Mouse (Mus musculus) midbrain, postnatal 0 days (tissue): ENCODE measurements around the gene Wnt3. TPM values are rescaled to one million over a fixed set of nuclear protein-coding genes. Genes with fewer than 3 reads are reported as not detected.
A peak's percentile ranks its signal among the peaks of the same experiment; 100 is the strongest.

Experiments
- ATAC-seq: fragments of 200-750 bp; cut with Nextera tagmentation; 2 replicates; pipeline ENCODE4 v1.8.0; 2017; ENCODE audit warnings: moderate number of reproducible peaks, mild to moderate bottlenecking, moderate TSS enrichment, moderate library complexity; ENCODE audit not compliant: low FRiP score
- DNase-seq: peaks from one replicate; pipeline ENCODE4 v3.0.0-alpha.2; 2015; ENCODE audit warnings: low spot score
- H3K27ac ChIP-seq: fragments of 300-500 bp; sonication (generic); 2 replicates; pipeline ENCODE4 v1.5.1; 2014; ENCODE audit warnings: low read depth, mild to moderate bottlenecking, low read length, mixed read lengths
- H3K27me3 ChIP-seq: fragments of 300-500 bp; sonication (generic); 2 replicates; pipeline ENCODE4 v1.6.1; 2014; ENCODE audit warnings: low read length, control low read depth, mixed read lengths; ENCODE audit not compliant: insufficient read depth
- H3K36me3 ChIP-seq: fragments of 300-500 bp; sonication (generic); 2 replicates; pipeline ENCODE4 v1.6.1; 2014; ENCODE audit warnings: low read length, control low read depth, mixed read lengths; ENCODE audit not compliant: insufficient read depth
- H3K4me1 ChIP-seq: fragments of 300-500 bp; sonication (generic); 2 replicates; pipeline ENCODE4 v1.6.1; 2014; ENCODE audit warnings: mild to moderate bottlenecking, control low read depth, antibody characterized with exemption, low read length, mixed read lengths; ENCODE audit not compliant: insufficient read depth
- H3K4me2 ChIP-seq: fragments of 300-500 bp; sonication (generic); 2 replicates; pipeline ENCODE4 v1.6.1; 2014; ENCODE audit warnings: low read depth, mild to moderate bottlenecking, low read length, mixed read lengths; ENCODE audit not compliant: poor library complexity, severe bottlenecking
- H3K4me3 ChIP-seq: fragments of 300-500 bp; sonication (generic); 2 replicates; pipeline ENCODE4 v1.5.1; 2014; ENCODE audit warnings: low read depth, mild to moderate bottlenecking, low read length, moderate library complexity
- H3K9ac ChIP-seq: fragments of 300-500 bp; sonication (generic); replicated peaks from 2 replicates; pipeline ENCODE4 v1.6.1; 2014; ENCODE audit warnings: mild to moderate bottlenecking, low read length, moderate library complexity, mixed read lengths; ENCODE audit not compliant: poor library complexity, severe bottlenecking
- H3K9me3 ChIP-seq: fragments of 300-500 bp; sonication (generic); 2 replicates; pipeline ENCODE4 v1.6.1; 2016; ENCODE audit warnings: low read length, control low read depth
- CTCF ChIP-seq: IDR thresholded peaks from 2 replicates; pipeline ENCODE4 v1.5.1; 2016; ENCODE audit warnings: antibody characterized with exemption, mild to moderate bottlenecking
- WGBS: fragments of 180-500 bp; shearing (Covaris S2); extraction: QIAGEN DNeasy Blood & Tissue Kit; methylation state at CpG from one replicate; pipeline ENCODE4 v1.1.7; 2014; 5-methylcytosine and 5-hydroxymethylcytosine counted together
- polyA plus RNA-seq: library from polyadenylated mRNA; unstranded; fragments of >200 nt; fragmentation: Nextera tagmentation; extraction: Ambion mirVana; gene quantifications from 2 replicates; pipeline ENCODE4 v1.2.1, GENCODE M21; 2015
- total RNA-seq: library from RNA; depleted of rRNA; stranded (reverse); fragments of >200 nt; gene quantifications from 2 replicates; pipeline ENCODE4 v1.2.3, GENCODE M21; 2014

The Wnt3 gene
- total and polyA plus RNA-seq, 2 experiments from 2014 or later, result 11.7 to 12.5 TPM

- Histone ChIP-seq H3K27ac (no peak overlapping the region), H3K4me2 (no peak overlapping the region), H3K36me3 (0 out of 2 replicates have a peak, but pooled peaks cover 3% of the 10 kb centered on the region), H3K4me1 (0 out of 2 replicates have a peak, but pooled peaks cover 3% of the 10 kb centered on the region), H3K9me3 (no peaks in the 10 kb centered on the region), H3K9ac (no peak overlapping the region), H3K27me3 (no peaks in the 10 kb centered on the region), H3K4me3 (no peak overlapping the region)
- 58% methylated on average over 13 of the region's 13 CpGs for WGBS
- ATAC-seq, result no peak
- peak; percentile 28 for DNase-seq
- no peak for TF ChIP-seq CTCF
These were observed 42.0 kb downstream of the Wnt3 start for GRCm38 (mm10) chr11:103815986-103816385.

DNA sequence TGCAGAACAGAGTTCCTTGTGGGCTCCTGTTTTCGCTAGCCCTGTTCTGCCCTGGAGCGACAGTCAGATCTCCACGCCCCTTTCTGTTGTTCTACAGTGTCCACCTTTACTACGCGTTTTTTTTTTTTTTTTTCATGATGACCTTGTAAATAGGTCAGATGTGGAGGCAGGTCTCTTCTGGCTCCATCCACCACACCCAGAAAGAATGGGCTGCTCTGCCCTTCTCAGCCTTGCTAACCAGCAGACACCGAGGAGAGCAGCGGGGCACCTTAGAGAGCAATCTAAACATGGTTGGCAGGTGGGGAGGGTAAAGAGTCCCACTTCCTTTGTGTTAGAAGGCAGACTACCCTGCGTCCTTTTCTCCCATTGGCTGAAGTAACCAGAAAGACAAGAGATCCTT is 42.8 kb downstream of the Wnt3 start:
- ATAC-seq, result no peak
- no peak overlapping the region for H3K27ac ChIP-seq

GRCm38 (mm10) chr11:103827201-103827600 is 53.3 kb downstream of the Wnt3 start:
- Histone ChIP-seq H3K4me1 (no peaks in the 10 kb centered on the region), H3K27me3 (no peaks in the 10 kb centered on the region), H3K27ac (no peak overlapping the region), H3K36me3 (peaks cover 35% of the 10 kb centered on the region), H3K4me2 (no peak overlapping the region), H3K9me3 (no peaks in the 10 kb centered on the region), H3K4me3 (no peak overlapping the region), H3K9ac (no peak overlapping the region)
- ATAC-seq, result no peak
- WGBS, result 96% methylated on average over 6 of the region's 6 CpGs
- TF ChIP-seq CTCF, result no peak
- DNase-seq, result no peak

More for the DNA sequence above, 42.8 kb downstream of the Wnt3 start:
- WGBS, result 90% methylated on average over 8 of the region's 8 CpGs
- no peaks in the 10 kb centered on the region for H3K27me3 ChIP-seq
- no peak overlapping the region for H3K4me3 ChIP-seq
- H3K4me1 ChIP-seq, result no peaks in the 10 kb centered on the region
- DNase-seq, result no peak
- H3K36me3 ChIP-seq, result peaks cover 3% of the 10 kb centered on the region; the same call in 1 of the 2 replicates
- H3K4me2 ChIP-seq, result no peak overlapping the region
- no peak overlapping the region for H3K9ac ChIP-seq
- TF ChIP-seq CTCF, result no peak
- no peaks in the 10 kb centered on the region for H3K9me3 ChIP-seq

DNA sequence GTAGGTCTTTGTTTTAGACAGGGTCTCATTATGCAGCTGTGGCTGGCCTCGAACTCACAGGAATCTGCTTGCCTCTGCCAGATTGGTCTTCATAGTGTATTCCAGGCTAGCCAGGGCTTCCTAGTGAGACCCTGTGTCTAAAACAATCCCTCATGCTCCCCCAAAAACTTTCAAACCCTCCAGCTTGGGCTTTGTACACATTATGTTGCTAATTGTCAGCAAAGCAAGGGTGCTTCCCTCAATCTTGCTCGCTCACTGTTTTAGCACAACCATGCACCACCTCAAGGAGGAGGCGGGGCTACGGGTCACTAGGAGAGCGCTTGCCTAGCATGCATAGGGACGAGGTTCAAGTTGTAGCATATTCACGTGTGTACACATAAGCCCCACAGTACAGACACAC is 54.9 kb downstream of the Wnt3 start:
- Histone ChIP-seq H3K4me3 (no peak overlapping the region), H3K4me2 (no peak overlapping the region), H3K4me1 (no peaks in the 10 kb centered on the region), H3K36me3 (peaks cover 25% of the 10 kb centered on the region), H3K27me3 (no peaks in the 10 kb centered on the region), H3K27ac (no peak overlapping the region), H3K9me3 (no peaks in the 10 kb centered on the region), H3K9ac (no peak overlapping the region)
- DNase-seq (no peak), ATAC-seq (no peak)
- no peak for TF ChIP-seq CTCF
- WGBS, result 88% methylated on average over 7 of the region's 7 CpGs

DNA sequence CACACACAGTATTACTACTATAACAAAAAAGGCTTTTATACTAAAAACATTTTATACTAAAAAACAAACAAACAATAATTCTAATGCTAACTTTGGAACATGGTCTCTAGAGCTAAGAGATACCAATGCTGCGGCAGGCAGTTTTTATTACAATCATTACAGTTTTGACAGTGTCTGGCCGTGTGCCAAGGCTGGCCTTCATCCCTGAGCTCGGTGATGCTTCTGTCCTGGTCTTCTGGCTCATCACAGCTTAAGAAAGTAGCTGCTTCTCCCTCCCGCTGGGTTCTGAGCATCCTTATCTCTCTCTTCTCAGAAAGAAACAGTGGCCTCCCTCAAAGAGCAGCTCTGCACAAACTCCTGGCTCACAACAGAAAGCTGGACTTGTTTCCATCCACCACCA is 56.0 kb downstream of the Wnt3 start:
- TF ChIP-seq CTCF, result no peak
- WGBS, result 56% methylated on average over 4 of the region's 4 CpGs
- no peak for DNase-seq
- Histone ChIP-seq H3K36me3 (peaks cover 19% of the 10 kb centered on the region), H3K9ac (no peak overlapping the region), H3K4me3 (no peak overlapping the region), H3K4me2 (no peak overlapping the region), H3K27me3 (no peaks in the 10 kb centered on the region), H3K4me1 (no peaks in the 10 kb centered on the region), H3K9me3 (no peaks in the 10 kb centered on the region), H3K27ac (no peak overlapping the region)
- ATAC-seq, result no peak

GRCm38 (mm10) chr11:103830476-103830875 is 56.5 kb downstream of the Wnt3 start:
- Histone ChIP-seq H3K9ac (no peak overlapping the region), H3K4me1 (no peaks in the 10 kb centered on the region), H3K4me2 (no peak overlapping the region), H3K36me3 (peaks cover 15% of the 10 kb centered on the region), H3K27ac (no peak overlapping the region), H3K27me3 (no peaks in the 10 kb centered on the region), H3K4me3 (no peak overlapping the region), H3K9me3 (no peaks in the 10 kb centered on the region)
- no peak for DNase-seq
- WGBS, result 90% methylated on average over 9 of the region's 9 CpGs
- TF ChIP-seq CTCF, result no peak
- no peak for ATAC-seq
